Mouse (Mus musculus) thymus, adult 2 months (tissue): ENCODE data around the gene Itgb6.

Experiments
- CTCF ChIP-seq: fragments of 200-500 bp; IDR thresholded peaks from 2 replicates; pipeline ENCODE4 v1.5.1; 2012; ENCODE audit warnings: mild to moderate bottlenecking, control low read depth, low read length, moderate library complexity, borderline replicate concordance; ENCODE audit not compliant: control insufficient read depth, poor library complexity, insufficient read depth; ENCODE audit errors: extremely low read depth
- POLR2A ChIP-seq: fragments of 200-500 bp; IDR thresholded peaks from 2 replicates; pipeline ENCODE4 v1.6.1; 2012; ENCODE audit warnings: mild to moderate bottlenecking, low read length, control low read depth, moderate library complexity; ENCODE audit not compliant: control insufficient read depth, poor library complexity, insufficient read depth; ENCODE audit errors: extremely low read depth

- TF ChIP-seq POLR2A (no peak), CTCF (no peak)
These were observed 38.3 kb downstream of the Itgb6 start for GRCm38 (mm10) chr2:60684168-60684567.
